25 mouse cellular contexts compared by ENCODE assay signal in the genomic region with DNA sequence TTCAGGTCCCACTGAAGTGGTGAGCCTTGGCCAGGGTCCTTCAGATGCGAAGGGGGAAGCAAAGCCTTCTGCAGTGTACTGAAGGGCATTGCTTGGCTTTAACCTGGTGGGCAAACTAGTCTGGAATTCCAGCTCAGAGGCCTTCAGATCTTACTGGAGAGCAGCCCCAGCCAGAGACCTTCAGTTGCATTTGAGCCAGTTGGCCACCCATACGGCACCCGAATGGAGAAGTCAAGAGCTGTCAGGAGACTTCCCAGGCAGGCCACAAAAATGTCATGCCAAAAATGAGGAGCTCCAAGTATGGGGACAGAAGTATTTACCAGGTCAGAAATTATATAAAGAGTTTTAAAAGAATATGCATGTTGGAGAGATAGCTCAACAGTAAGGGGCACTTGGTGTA. TPM values are rescaled to one million over a fixed set of nuclear protein-coding genes. Genes with fewer than 3 reads are reported as not detected.
DNase-seq lines count a peak whose midpoint lies in the region; ATAC-seq lines count a peak whose summit lies in the region.
"Had no signal": no experiment of that assay in that cellular context is flagged by ENCODE, and none has a peak within 500 bp of the region (broad histone marks: within the 10 kb centered on the region; RNA-seq: fewer than 3 reads in every experiment).

A gene (minus strand): TSS at position 192 of the 400 bp plus-strand sequence.

- peaks cover 6% of the 10 kb centered on the region; the same call in 1 of the 2 replicates for H3K4me1 ChIP-seq in forebrain, embryonic 12.5 days
- no peaks in the 10 kb centered on the region for H3K4me1 ChIP-seq in forebrain, embryonic 16.5 days (replicated peaks; ENCODE audit: control insufficient read depth, insufficient read depth, low read length)
- no peaks in the 10 kb centered on the region for H3K4me1 ChIP-seq in kidney, embryonic 14.5 days (ENCODE audit: control insufficient read depth, insufficient read depth, low read length)
- H3K4me1 ChIP-seq in kidney, embryonic 15.5 days, result peaks cover 5% of the 10 kb centered on the region; the same call in 1 of the 2 replicates
- no peaks in the 10 kb centered on the region for H3K4me1 ChIP-seq in neural tube, embryonic 12.5 days
- H3K4me1 ChIP-seq in neural tube, embryonic 15.5 days, result peaks cover 6% of the 10 kb centered on the region
- H3K4me1 ChIP-seq: stomach, embryonic 15.5 days had no signal

- H3K27ac ChIP-seq in forebrain, embryonic 12.5 days, result no peak within 1 kb of the TSS
- H3K27ac ChIP-seq in forebrain, embryonic 16.5 days (ENCODE audit: low read length), result no peak within 1 kb of the TSS
- no peak within 1 kb of the TSS for H3K27ac ChIP-seq in kidney, embryonic 14.5 days (ENCODE audit: low read depth, low read length)
- H3K27ac ChIP-seq in kidney, embryonic 15.5 days, result no peak within 1 kb of the TSS
- no peak within 1 kb of the TSS for H3K27ac ChIP-seq in neural tube, embryonic 12.5 days
- H3K27ac ChIP-seq in neural tube, embryonic 15.5 days (replicated peaks), result no peak within 1 kb of the TSS
- H3K27ac ChIP-seq: embryonic facial prominence, embryonic 15.5 days; liver, embryonic 14.5 days; macrophage; stomach, embryonic 15.5 days had no signal

- ATAC-seq in forebrain, embryonic 12.5 days (ENCODE audit: low FRiP score), result no peak
- ATAC-seq in forebrain, embryonic 16.5 days, result no peak
- ATAC-seq in kidney, embryonic 14.5 days (ENCODE audit: low FRiP score, low TSS enrichment), result no peak
- no peak for ATAC-seq in kidney, embryonic 15.5 days (replicated peaks; ENCODE audit: low FRiP score)
- no peak for ATAC-seq in neural tube, embryonic 12.5 days (ENCODE audit: low FRiP score, low read depth)
- no peak for ATAC-seq in neural tube, embryonic 15.5 days (ENCODE audit: low FRiP score)
- ATAC-seq: activated CD4-positive, CD25-positive, alpha-beta regulatory T cell, adult 4 months; intestine, postnatal 0 days had no signal

- WGBS in forebrain, embryonic 12.5 days, result 94% methylated on average over 3 of the region's 3 CpGs
- WGBS in forebrain, embryonic 16.5 days, result 87% methylated on average over 3 of the region's 3 CpGs
- 90% methylated on average over 3 of the region's 3 CpGs for WGBS in kidney, embryonic 14.5 days
- 89% methylated on average over 3 of the region's 3 CpGs for WGBS in kidney, embryonic 15.5 days
- 94% methylated on average over 3 of the region's 3 CpGs for WGBS in neural tube, embryonic 12.5 days
- 92% methylated on average over 3 of the region's 3 CpGs for WGBS in neural tube, embryonic 15.5 days

- no peaks in the 10 kb centered on the region for H3K9me3 ChIP-seq in forebrain, embryonic 12.5 days
- no peaks in the 10 kb centered on the region for H3K9me3 ChIP-seq in forebrain, embryonic 16.5 days (ENCODE audit: control insufficient read depth, low read length)
- no peaks in the 10 kb centered on the region for H3K9me3 ChIP-seq in kidney, embryonic 14.5 days (ENCODE audit: control insufficient read depth, low read length)
- H3K9me3 ChIP-seq in kidney, embryonic 15.5 days (replicated peaks), result no peaks in the 10 kb centered on the region
- H3K9me3 ChIP-seq in neural tube, embryonic 12.5 days, result no peaks in the 10 kb centered on the region
- H3K9me3 ChIP-seq in neural tube, embryonic 15.5 days (replicated peaks), result no peaks in the 10 kb centered on the region
- H3K9me3 ChIP-seq: embryonic facial prominence, embryonic 15.5 days; stomach, embryonic 15.5 days had no signal

- peak; percentile 50 for DNase-seq in adrenal gland, postnatal 10 days
- no peak for DNase-seq in adrenal gland, adult 8-10 months
- DNase-seq: adrenal gland, postnatal 25 days; cerebellum, adult 18-20 months; cerebellum, postnatal 10 days; gastrocnemius, postnatal 10 days; kidney, adult 9 months; liver; lung, adult 2 months; lung, postnatal 10 days; retina, postnatal 1 day; right cerebral cortex, postnatal 14 days had no signal

- H3K36me3 ChIP-seq in forebrain, embryonic 12.5 days (replicated peaks), result no peaks in the 10 kb centered on the region
- H3K36me3 ChIP-seq in forebrain, embryonic 16.5 days (ENCODE audit: control insufficient read depth, insufficient read depth), result no peaks in the 10 kb centered on the region
- H3K36me3 ChIP-seq in kidney, embryonic 14.5 days (ENCODE audit: control insufficient read depth, insufficient read depth, low read length), result no peaks in the 10 kb centered on the region
- no peaks in the 10 kb centered on the region for H3K36me3 ChIP-seq in kidney, embryonic 15.5 days
- no peaks in the 10 kb centered on the region for H3K36me3 ChIP-seq in neural tube, embryonic 12.5 days
- no peaks in the 10 kb centered on the region for H3K36me3 ChIP-seq in neural tube, embryonic 15.5 days
- H3K36me3 ChIP-seq: embryonic facial prominence, embryonic 15.5 days; stomach, embryonic 15.5 days had no signal

- no peak within 1 kb of the TSS for H3K4me3 ChIP-seq in forebrain, embryonic 12.5 days (replicated peaks)
- no peak within 1 kb of the TSS for H3K4me3 ChIP-seq in forebrain, embryonic 16.5 days (replicated peaks; ENCODE audit: low read length)
- no peak within 1 kb of the TSS for H3K4me3 ChIP-seq in kidney, embryonic 14.5 days (ENCODE audit: low read length)
- no peak within 1 kb of the TSS for H3K4me3 ChIP-seq in kidney, embryonic 15.5 days (replicated peaks)
- H3K4me3 ChIP-seq in neural tube, embryonic 12.5 days, result no peak within 1 kb of the TSS
- H3K4me3 ChIP-seq in neural tube, embryonic 15.5 days (replicated peaks), result no peak within 1 kb of the TSS
- H3K4me3 ChIP-seq: embryonic facial prominence, embryonic 15.5 days; stomach, embryonic 15.5 days had no signal

- H3K27me3 ChIP-seq in forebrain, embryonic 12.5 days, result no peaks in the 10 kb centered on the region
- no peaks in the 10 kb centered on the region for H3K27me3 ChIP-seq in forebrain, embryonic 16.5 days (replicated peaks; ENCODE audit: control insufficient read depth, insufficient read depth, low read length)
- H3K27me3 ChIP-seq in kidney, embryonic 14.5 days (ENCODE audit: control insufficient read depth, insufficient read depth, low read length), result no peaks in the 10 kb centered on the region
- no peaks in the 10 kb centered on the region for H3K27me3 ChIP-seq in kidney, embryonic 15.5 days
- no peaks in the 10 kb centered on the region for H3K27me3 ChIP-seq in neural tube, embryonic 12.5 days (replicated peaks)
- H3K27me3 ChIP-seq in neural tube, embryonic 15.5 days (replicated peaks), result no peaks in the 10 kb centered on the region
- H3K27me3 ChIP-seq: CH12.LX; embryonic facial prominence, embryonic 15.5 days; stomach, embryonic 15.5 days had no signal

- H3K9ac ChIP-seq in forebrain, embryonic 12.5 days, result no peak within 1 kb of the TSS
- no peak within 1 kb of the TSS for H3K9ac ChIP-seq in forebrain, embryonic 16.5 days (replicated peaks; ENCODE audit: low read depth, low read length)
- H3K9ac ChIP-seq in kidney, embryonic 14.5 days (ENCODE audit: low read depth, low read length), result no peak within 1 kb of the TSS
- H3K9ac ChIP-seq in kidney, embryonic 15.5 days, result no peak within 1 kb of the TSS
- H3K9ac ChIP-seq in neural tube, embryonic 12.5 days, result no peak within 1 kb of the TSS
- no peak within 1 kb of the TSS for H3K9ac ChIP-seq in neural tube, embryonic 15.5 days (replicated peaks)
- H3K9ac ChIP-seq: embryonic facial prominence, embryonic 15.5 days; liver, embryonic 14.5 days; stomach, embryonic 15.5 days had no signal

- H3K4me2 ChIP-seq in forebrain, embryonic 12.5 days, result no peak within 1 kb of the TSS
- H3K4me2 ChIP-seq in forebrain, embryonic 16.5 days (ENCODE audit: low read length), result no peak within 1 kb of the TSS
- no peak within 1 kb of the TSS for H3K4me2 ChIP-seq in kidney, embryonic 14.5 days (replicated peaks; ENCODE audit: low read depth, low read length)
- no peak within 1 kb of the TSS for H3K4me2 ChIP-seq in kidney, embryonic 15.5 days
- H3K4me2 ChIP-seq in neural tube, embryonic 12.5 days (replicated peaks), result no peak within 1 kb of the TSS
- no peak within 1 kb of the TSS for H3K4me2 ChIP-seq in neural tube, embryonic 15.5 days
- H3K4me2 ChIP-seq: embryonic facial prominence, embryonic 15.5 days; stomach, embryonic 15.5 days had no signal

RNA-seq across cellular contexts. Expression of the gene that starts here (rescaled TPM):
- total RNA-seq in adrenal gland, postnatal 10 days (2021), result 1 to 10 TPM; 8.2 to 10.0 TPM
- total RNA-seq in adrenal gland, adult 8-10 months (2022), result 1 to 10 TPM; 5.2 to 7.2 (median 6.9) TPM
- polyA plus RNA-seq in forebrain, embryonic 12.5 days (2016; fragmentation: Nextera tagmentation; extraction: Ambion mirVana), result 12.3 and 13.0 TPM in 2 replicates
- 7.1 and 7.6 TPM in 2 replicates for polyA plus RNA-seq in forebrain, embryonic 16.5 days (2015; fragmentation: Nextera tagmentation; extraction: Ambion mirVana)
- 7.6 and 12.1 TPM in 2 replicates for polyA plus RNA-seq in kidney, embryonic 14.5 days (2014; fragmentation: Nextera tagmentation; extraction: Ambion mirVana)
- 7.6 and 8.4 TPM in 2 replicates for polyA plus RNA-seq in kidney, embryonic 15.5 days (2015; fragmentation: Nextera tagmentation; extraction: Ambion mirVana)
- 10.3 and 12.3 TPM in 2 replicates for polyA plus RNA-seq in neural tube, embryonic 12.5 days (2016; fragmentation: Nextera tagmentation; extraction: Ambion mirVana)
- polyA plus RNA-seq in neural tube, embryonic 15.5 days (2015; fragmentation: Nextera tagmentation; extraction: Ambion mirVana), result 7.9 and 8.5 TPM in 2 replicates
